Mouse (Mus musculus): ENCODE measurements around the gene Olfr702.

Gene Olfr702

DNA sequence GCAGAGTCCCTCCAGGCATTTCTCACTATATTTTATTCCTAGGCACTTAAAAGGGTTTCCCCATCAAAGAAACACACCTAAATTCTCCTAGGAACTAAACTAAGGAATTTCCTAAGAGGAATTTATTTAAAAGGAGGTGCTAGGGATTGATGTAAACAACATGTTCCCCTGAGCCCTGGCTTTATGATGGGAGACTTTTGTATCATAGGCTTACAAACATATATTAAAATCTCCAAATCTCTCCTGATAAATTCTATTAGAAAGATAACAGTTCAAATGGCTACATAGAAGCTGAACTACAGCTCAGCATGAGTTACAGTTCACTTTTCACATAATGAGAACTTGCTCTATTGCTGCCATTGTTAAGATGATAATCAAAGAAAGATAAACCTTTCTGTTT is at the start of gene Olfr702:
TSS of gene Olfr702 (minus strand) at position 101 of the 400 bp plus-strand sequence.
- no peak for DNase-seq

DNA sequence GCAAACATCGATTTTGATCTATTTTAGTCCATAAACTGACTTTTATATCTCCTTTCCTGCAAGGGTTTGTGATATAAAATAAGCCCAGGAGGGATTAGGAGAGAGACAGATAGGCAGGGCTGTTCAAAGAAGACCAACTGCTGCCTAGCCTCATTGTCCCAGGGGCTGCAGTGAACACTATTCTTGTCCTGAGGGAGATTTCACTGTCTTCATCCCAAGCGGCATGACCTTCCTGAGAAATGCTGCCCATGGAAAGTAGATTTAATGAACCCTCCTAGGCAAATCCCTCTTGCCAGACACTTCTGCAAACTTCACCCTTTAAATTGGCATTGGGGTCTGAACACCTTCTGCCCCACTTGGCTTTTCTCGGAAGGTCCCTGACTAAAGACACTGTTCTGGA is 43.1 kb upstream of the Olfr702 start, which contains the start of gene Olfr705:
TSS of gene Olfr705 (minus strand) at position 101 of the 400 bp plus-strand sequence.
- DNase-seq, result no peak

DNA sequence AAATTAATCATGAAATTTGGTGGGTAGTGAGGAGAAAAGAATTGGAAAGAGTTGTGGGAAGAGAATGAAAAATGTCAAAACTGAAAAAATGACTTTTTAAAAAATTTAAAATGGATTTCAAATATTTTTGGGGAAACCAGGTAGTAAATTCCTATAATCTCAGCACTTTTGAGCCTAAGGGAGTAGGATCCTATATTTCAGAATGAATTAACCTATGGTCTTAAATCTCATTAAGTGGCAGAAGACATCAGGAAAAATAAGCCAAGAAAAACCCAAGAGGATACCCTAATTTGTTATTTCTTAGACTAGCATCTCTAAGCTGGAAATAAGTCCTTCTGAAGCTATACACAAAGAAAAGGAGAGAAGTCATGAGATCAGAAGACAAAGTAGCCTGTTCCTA is 29.2 kb upstream of the Olfr702 start, which contains the start of gene Olfr704:
TSS of gene Olfr704 (plus strand) at position 301 of the 400 bp plus-strand sequence.
- no peak for DNase-seq

DNA sequence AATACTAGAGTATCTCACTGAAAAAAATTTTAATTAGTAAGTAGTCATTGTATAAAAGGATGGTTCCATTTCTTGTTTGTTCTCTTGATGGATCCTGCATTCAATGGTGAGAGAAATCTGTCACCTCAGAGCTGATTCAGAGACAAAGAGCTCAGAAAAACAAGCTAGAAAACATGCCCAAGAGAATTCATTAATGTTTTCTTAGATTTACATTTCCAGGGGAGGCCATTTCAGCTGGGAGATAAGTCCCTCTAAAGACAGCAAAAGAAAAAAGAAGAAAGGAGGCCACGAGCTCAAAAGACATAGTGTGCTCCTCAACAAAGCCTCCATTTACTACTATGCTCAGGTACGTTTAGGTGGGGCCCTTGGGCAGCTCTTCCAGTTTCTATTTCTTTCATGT is 9.4 kb upstream of the Olfr702 start, which contains the start of gene Olfr703:
TSS of gene Olfr703 (plus strand) at position 301 of the 400 bp plus-strand sequence.
- no peak for DNase-seq

DNA sequence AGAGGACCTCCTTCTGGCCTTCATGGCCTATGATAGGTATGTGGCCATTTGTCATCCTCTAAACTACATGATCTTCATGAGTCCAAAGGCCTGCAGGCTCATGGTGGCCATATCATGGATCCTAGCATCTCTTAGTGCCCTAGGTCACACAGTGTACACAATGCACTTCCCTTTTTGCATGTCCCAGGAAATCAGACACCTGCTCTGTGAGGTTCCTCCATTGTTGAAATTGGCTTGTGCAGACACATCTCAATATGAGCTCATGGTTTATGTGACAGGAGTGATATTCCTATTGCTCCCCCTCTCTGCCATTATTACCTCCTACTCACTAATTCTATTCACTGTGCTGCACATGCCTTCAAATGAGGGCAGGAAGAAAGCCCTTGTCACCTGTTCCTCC is 15.3 kb downstream of the Olfr702 start:
- no peak for DNase-seq

DNA sequence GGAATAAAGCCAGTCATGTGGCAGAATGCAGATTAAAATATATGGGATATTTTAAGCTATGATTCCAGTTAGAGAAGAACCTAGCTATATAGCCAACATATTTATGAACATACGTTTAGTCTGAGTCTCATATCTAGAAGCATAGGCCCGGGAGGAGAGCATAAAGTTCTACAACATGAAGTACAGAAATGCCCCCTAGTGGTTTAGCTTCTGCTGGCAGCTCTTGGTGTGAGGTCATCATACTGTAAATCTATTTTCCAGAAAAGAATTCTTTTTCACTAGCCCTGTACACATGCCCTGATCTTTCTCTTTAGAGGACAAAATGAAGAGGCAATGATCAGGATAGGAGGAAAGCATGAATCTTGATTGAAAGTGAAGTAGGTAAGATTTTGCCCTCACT is 17.9 kb downstream of the Olfr702 start:
- DNase-seq, result no peak

DNA sequence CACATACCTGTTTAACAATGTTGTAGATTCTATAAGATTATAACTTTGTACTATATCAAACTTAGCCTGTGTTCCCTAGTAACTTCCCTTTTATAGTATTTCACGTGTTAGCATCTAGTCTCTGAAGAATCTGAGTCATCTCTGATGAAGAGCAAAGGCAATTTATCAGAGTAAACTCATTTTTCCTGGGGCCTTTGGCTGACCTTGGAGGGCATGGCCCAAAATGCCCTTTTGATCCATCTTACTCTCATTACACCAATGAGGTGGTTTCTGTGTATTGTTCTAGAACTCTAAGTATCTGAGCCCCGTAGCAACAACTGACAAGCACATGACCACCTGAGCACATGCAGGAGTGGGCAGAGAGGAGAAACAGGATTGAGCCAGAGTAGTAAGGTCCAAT is 19.9 kb downstream of the Olfr702 start, which contains the start of gene Olfr701:
TSS of gene Olfr701 (plus strand) at position 301 of the 400 bp plus-strand sequence.
- no peak for DNase-seq

DNA sequence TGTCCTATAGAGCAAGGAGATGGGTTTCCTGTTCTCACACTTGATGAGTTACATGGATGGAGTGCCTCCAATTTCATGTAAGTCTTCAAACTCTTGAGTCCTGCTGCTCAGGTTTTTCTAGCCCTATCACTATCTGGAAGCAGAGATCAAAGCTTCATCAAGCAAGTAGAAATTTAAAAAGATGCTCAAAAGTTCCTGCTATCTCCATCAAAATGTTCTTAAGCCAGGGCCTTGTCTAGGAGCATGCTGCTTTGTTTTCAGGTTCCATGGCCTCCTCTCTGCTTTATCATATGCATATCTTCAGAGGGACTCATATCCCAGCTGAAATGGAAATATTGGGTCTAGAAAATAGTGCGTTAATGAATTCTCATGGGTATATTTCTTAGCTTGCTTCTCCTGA is 25.0 kb downstream of the Olfr702 start, which contains the start of gene Olfr700:
TSS of gene Olfr700 (minus strand) at position 101 of the 400 bp plus-strand sequence.
- no peak for DNase-seq

DNA sequence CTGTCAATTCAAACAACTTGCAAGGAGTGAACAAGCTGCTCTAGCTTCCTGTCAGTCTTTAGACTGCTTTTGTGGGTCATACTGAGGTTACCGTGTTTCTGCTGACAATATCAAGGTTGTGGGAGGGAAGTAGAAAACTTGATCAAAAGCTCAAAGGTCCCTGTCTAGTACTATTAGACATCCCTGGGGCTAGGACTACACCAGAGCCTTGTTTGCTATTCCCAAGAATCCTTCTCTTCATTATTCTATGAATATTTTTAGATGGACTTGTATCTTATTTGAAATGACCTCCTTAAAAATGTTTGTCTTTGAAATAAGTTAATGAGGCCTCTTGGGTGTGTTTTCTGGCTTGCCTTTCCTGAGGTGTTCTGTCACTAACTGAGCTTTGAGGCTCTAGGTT is 40.6 kb downstream of the Olfr702 start, which contains the start of gene Olfr699:
TSS of gene Olfr699 (minus strand) at position 101 of the 400 bp plus-strand sequence.
- DNase-seq, result no peak

DNA sequence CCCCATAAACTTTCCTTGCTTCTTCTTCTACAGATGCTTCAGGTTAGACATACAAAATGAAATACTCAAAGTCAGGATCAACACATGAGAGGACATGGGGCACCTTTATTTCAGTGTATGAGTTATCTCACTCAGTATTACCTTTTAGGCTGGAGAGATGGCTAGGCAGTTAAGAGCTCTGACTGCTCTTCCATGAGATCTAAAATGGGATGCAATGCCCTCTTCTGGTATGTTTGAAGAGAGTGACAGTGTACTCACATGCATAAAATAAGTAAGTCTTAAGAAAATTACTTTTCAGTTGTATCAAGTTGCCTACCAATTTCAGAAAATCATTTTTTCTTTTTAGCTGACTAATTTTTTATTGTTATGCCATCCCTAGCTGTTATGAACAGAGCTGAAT is 45.4 kb downstream of the Olfr702 start:
- no peak for DNase-seq
